Mouse (Mus musculus): ENCODE measurements around the gene Hist1h2ag. TPM values are rescaled to one million over a fixed set of nuclear protein-coding genes. Genes with fewer than 3 reads are reported as not detected.
"Not testable (repeated sequence)": the region's sequence is repeated elsewhere in the genome, so short reads cannot be mapped to it uniquely, and the experiment has no call there.

Gene Hist1h2ag
- total RNA-seq (2021) = 10 to 100 TPM; 59.9 to 64.0 TPM

DNA sequence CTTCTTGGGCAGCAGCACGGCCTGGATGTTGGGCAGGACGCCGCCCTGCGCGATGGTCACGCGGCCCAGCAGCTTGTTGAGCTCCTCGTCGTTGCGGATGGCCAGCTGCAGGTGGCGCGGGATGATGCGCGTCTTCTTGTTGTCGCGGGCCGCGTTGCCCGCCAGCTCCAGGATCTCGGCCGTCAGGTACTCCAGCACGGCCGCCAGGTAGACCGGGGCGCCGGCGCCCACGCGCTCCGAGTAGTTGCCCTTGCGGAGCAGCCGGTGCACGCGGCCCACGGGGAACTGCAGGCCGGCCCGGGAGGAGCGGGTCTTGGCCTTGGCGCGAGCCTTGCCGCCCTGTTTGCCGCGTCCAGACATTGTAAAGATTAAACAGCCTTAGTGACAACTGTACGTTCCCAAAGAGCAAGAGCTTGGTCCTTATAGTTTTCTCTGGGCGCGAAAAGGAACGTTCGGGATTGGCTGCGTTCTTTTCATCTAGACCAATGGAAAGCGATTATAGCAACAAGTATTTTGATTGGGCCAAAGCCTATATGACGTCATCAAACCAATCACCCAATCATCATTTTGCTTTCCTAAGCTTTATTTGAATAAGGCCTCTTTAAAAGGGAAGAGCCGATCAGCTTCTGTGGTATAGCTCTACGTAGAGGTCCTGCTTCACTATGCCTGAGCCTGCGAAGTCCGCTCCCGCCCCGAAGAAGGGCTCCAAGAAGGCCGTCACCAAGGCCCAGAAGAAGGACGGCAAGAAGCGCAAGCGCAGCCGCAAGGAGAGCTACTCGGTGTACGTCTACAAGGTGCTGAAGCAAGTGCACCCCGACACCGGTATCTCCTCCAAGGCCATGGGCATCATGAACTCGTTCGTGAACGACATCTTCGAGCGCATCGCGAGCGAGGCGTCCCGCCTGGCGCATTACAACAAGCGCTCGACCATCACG lies at the start of gene Hist1h2ag, which contains the start of gene Hist1h2bj:
Hist1h2ag (minus strand) TSS at position 377 of the 935 bp plus-strand sequence.
Hist1h2bj (plus strand) TSS at position 647 of the 935 bp plus-strand sequence.
- intact Hi-C loops (cut with DNase I) = not testable (repeated sequence)
- DNase-seq = peak; percentile 80

- intact Hi-C loops (cut with DNase I); DNase-seq: not testable (repeated sequence)
These were observed 41.4 kb upstream of the Hist1h2ag start, which contains the start of gene Vmn1r188 for GRCm38 (mm10) chr13:22084140-22084539. TSS of gene Vmn1r188 (plus strand) at chr13:22084440.

- DNase-seq = no peak
- intact Hi-C loops (cut with DNase I) = no loop called here
These were observed 20.7 kb upstream of the Hist1h2ag start for GRCm38 (mm10) chr13:22063468-22063867.

- intact Hi-C loops (cut with DNase I) = no loop called here
- no peak for DNase-seq
These were observed 18.7 kb upstream of the Hist1h2ag start for GRCm38 (mm10) chr13:22061422-22061821.

DNA sequence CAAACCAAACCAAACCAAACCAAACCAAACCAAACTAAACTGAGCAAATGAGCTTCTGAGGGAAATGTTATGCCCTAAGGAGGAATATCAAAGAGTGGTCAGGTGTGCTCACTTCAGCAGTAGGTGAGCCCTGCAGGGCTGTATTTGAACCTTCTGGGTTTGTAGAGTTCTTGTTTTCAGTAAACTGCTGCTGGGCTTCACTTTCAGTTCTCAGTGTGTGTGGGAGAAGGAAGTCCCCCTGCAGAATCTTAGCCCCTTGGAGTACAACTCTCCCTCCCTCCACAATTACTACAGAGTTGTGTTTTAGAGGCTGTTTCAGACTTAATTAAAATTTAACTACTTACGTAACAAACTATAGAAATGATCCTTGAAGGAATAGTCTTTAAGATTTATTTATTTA lies 11.0 kb upstream of the Hist1h2ag start:
- no peak for DNase-seq
- intact Hi-C loops (cut with DNase I) = loop anchor here (5.0 to 10.0 kb wide), 2 partner anchors 1231 to 1349 kb away; no protein-coding TSS in a partner anchor

GRCm38 (mm10) chr13:22051523-22051859 lies 8.7 kb upstream of the Hist1h2ag start:
- DNase-seq = no peak
- intact Hi-C loops (cut with DNase I) = loop anchor here (5.0 to 10.0 kb wide), 2 partner anchors 1233 to 1351 kb away; no protein-coding TSS in a partner anchor

- DNase-seq = peak; percentile 94
- intact Hi-C loops (cut with DNase I) = loop anchor here (5.0 to 10.0 kb wide), 2 partner anchors 1234 to 1351 kb away; no protein-coding TSS in a partner anchor
These were observed 8.1 kb upstream of the Hist1h2ag start for GRCm38 (mm10) chr13:22050591-22051522.

DNA sequence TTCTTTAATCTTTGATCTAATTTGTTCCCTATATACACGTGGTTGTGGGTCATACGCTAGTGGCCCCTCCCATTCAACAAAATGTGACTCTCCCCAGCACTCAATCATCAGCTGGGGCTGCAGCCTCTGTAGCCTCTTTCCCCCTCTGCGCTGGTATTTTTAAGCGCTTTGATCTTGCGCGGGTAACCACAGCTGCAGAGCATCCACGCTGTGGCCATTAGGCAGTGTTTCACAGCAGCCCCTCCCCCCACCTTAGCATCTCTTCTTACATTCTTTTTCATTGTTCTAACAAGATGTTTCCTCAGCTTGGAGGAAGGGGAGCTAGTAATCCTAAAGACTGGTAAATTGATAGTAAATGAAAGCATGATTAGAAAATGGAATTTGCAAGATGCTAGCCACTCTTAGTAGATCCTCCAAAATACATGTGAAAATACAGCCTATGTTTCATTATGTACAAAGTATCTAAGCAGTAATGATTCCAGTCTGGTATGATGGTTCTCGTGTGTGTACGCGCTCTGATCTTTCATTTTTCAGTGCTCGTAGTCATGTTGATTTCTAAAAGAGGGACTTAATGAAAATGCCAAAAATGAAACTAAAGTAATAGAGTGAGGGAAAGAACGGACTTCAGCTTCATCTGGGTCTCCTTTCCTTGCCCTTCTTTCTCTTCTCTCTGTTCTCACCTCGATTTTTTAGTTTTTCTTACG lies 7.1 kb upstream of the Hist1h2ag start:
- intact Hi-C loops (cut with DNase I) = loop anchor here (5.0 to 10.0 kb wide), 2 partner anchors 1235 to 1352 kb away; no protein-coding TSS in a partner anchor
- peak; percentile 52 for DNase-seq

DNA sequence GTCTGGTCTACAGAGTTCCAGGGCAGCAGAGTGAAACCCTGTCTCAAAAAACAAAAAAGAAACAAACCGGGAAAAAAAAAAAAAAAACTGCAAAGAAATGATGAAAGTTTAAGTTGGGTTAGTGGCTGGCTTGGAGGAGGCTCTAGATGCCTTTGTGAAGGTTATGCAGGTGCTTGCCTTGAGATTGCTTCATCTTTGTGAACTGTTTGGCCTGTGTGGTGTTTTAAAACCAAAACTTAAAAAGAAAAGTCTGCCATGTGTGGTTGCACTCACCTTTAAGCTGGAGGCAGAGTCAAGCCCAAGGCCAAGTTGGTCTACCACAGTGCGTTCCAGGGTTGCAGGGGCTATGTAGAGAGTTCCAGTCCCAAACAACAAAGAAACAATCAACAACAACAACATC lies 6.3 kb upstream of the Hist1h2ag start:
- intact Hi-C loops (cut with DNase I) = no loop called here
- DNase-seq = no peak

- DNase-seq = no peak
- intact Hi-C loops (cut with DNase I) = no loop called here
These were observed 2.6 kb upstream of the Hist1h2ag start for GRCm38 (mm10) chr13:22045311-22045710.

- intact Hi-C loops (cut with DNase I) = no loop called here
- DNase-seq = no peak
These were observed 1.9 kb upstream of the Hist1h2ag start for GRCm38 (mm10) chr13:22044432-22045155.

GRCm38 (mm10) chr13:22043503-22044431 lies 1.0 kb upstream of the Hist1h2ag start:
- DNase-seq = no peak

GRCm38 (mm10) chr13:22041651-22042567 lies 835 bp downstream of the Hist1h2ag start:
- DNase-seq = peak; percentile 43
- intact Hi-C loops (cut with DNase I) = no loop called here

More at GRCm38 (mm10) chr13:22043503-22044431, 1.0 kb upstream of the Hist1h2ag start:
- intact Hi-C loops (cut with DNase I) = no loop called here

- intact Hi-C loops (cut with DNase I) = not testable (repeated sequence)
- peak; percentile 97 for DNase-seq
These were observed 1.6 kb downstream of the Hist1h2ag start, which contains the start of gene Hist1h4i for GRCm38 (mm10) chr13:22041142-22041536. TSS of gene Hist1h4i (minus strand) at chr13:22041362.

DNA sequence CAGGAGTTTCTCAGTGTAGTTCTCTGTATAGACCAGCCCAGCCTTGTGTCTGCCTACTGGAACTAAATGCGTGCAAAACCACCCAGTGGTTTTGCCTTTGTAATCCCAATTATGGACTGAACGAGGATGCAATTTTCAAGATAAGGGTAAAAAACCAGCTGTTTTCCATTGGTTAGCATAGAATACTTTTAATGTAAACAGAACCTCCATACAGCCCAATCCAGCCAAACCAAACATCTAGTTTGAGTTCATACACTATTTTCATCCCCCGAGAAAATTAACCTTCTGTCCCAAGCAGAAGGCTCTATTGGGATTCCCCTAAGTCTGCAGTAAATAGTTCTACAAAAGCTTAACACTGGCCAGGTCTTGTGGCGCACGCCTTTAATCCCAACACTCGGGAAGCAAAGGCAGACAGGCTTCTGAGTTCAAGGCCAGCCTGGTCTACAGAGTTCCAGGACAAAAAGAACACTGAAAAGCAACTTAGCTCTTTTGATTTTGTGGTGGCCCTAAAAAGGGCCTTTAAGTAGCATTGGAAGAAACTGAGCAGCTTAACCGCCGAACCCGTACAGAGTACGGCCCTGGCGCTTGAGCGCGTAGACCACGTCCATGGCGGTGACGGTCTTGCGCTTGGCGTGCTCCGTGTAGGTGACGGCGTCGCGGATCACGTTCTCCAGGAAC lies 2.1 kb downstream of the Hist1h2ag start:
- no peak for DNase-seq
- intact Hi-C loops (cut with DNase I) = no loop called here

GRCm38 (mm10) chr13:22039951-22040463 lies 2.7 kb downstream of the Hist1h2ag start:
- no peak for DNase-seq
- intact Hi-C loops (cut with DNase I) = loop anchor here (10.0 kb wide), 1 partner anchor 305 kb away; the partner anchor contains the start of gene Hist1h4j

Data from left cerebral cortex, postnatal 4 days (tissue).